Mouse (Mus musculus) naive thymus-derived CD4-positive, alpha-beta T cell, adult 2 months (primary cell): ENCODE data around the gene Rasa1.

Experiments used
- DNase-seq: peaks from one replicate; pipeline ENCODE4 v3.0.0-alpha.2; 2011; ENCODE audit warnings: low read depth

Rasa1 gene

DNA sequence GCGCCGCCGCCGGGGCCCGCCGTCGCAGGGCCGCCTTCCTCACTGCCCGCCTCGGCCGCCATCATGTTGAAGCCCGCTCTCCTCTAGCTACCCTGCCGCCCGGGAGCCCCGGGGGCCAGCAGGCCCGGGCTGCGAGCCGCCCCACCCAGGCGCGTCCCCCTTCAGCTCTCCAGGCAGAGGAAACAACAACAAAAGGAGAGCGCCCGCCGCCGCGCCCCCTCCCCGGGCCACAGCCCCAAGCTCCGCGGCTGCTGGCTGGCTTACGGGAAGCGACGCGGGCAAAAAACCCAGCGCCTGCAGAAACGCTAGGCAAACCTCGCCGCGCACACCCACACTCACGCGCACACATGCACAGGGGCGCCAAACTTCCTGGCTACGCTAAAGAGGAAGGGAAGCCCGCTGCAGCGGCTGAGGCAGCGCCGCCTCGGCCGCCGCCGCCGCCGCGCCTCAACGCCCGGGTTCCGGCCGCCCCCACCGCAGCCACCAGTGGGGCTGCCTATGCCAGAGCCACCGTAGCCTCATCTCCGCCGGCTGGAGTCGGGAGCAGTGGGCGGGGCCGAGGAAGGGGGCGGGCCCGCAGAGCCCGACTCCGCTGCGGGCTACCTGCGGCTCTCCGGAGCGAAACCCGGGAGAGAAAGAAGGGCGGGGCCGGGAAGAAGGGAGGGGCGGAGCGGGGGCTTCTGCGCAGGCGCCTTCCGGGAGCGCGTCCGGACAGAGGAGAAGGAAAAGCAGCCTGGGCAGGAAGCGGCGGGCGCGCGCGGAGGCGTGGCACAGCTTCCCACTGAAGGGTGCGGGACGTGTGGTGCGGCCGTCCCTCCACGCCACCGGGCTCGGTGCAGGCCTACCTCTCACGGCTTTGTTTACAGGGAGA lies at the start of gene Rasa1:
Rasa1 (minus strand) TSS at position 288 of the 871 bp plus-strand sequence.
- peak; percentile 94 for DNase-seq

DNA sequence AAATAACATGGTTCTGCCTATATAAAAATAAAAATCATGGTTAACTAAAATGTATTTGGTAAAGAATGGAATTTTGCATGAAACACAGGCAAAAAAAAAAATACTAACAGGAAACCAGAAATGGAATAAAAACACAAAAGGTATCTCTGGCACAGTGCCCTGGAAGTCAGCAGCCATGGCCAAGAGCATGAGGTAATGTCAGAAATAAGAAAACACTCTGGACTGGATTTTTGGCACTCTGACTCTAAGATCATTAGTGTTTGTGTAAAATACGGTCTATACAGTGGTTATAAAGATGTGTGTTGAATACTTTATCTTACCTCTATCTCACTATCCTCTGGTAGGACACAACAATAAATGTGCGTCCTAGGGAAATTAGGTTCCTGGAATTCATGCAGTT lies 22.6 kb upstream of the Rasa1 start:
- DNase-seq = no peak

- DNase-seq = no peak
Measured at GRCm38 (mm10) chr13:85310968-85311367, 22.0 kb upstream of the Rasa1 start.

DNA sequence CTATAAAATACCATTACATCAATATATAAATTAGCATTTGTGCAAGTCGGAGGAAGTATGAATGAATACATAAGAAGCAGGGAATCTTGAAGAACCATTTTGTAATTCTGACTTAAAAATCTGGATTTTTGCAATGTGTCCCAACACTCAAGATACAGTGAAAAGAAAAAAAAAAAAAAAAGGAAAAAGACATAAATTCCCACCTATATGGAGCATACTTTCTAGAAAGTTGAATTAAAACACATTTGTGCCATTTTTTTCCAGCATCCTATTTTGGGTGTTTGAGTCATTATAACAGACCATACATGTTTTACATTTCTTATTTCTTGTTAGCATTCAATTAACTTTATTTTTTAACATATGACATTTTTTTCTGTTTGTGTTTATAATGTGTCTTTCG lies 21.6 kb upstream of the Rasa1 start:
- no peak for DNase-seq

- DNase-seq = no peak
Measured at GRCm38 (mm10) chr13:85306039-85306438, 17.1 kb upstream of the Rasa1 start.

DNA sequence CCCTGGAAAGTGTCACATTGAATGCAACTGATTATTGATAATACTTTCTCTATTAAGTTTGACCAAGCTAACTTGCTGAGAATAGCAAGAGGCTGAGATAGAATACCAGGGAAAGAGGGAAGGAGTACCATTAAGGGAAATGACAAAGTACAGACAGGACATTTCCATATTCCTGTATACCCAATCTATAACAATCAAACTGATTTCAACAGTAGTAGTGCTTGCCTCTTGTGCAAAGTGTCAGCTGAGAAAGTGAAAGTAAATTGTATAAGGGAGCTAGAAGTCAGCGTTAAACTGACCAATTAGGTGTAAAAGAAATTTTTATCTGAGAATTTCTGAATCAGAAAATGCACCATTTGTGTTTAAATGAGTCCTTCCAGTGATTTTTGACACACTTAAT lies 1.7 kb upstream of the Rasa1 start:
- DNase-seq = peak; percentile 44

GRCm38 (mm10) chr13:85288574-85288842 lies 422 bp downstream of the Rasa1 start:
- no peak for DNase-seq

- DNase-seq = peak; percentile 54
Measured at GRCm38 (mm10) chr13:85287876-85288573, 905 bp downstream of the Rasa1 start.

- no peak for DNase-seq
Measured at GRCm38 (mm10) chr13:85282626-85283025, 6.3 kb downstream of the Rasa1 start.

- no peak for DNase-seq
Measured at GRCm38 (mm10) chr13:85278951-85279350, 10.0 kb downstream of the Rasa1 start.

- DNase-seq = no peak
Measured at GRCm38 (mm10) chr13:85274572-85274971, 14.4 kb downstream of the Rasa1 start.

- no peak for DNase-seq
Measured at GRCm38 (mm10) chr13:85273788-85274187, 15.1 kb downstream of the Rasa1 start.

DNA sequence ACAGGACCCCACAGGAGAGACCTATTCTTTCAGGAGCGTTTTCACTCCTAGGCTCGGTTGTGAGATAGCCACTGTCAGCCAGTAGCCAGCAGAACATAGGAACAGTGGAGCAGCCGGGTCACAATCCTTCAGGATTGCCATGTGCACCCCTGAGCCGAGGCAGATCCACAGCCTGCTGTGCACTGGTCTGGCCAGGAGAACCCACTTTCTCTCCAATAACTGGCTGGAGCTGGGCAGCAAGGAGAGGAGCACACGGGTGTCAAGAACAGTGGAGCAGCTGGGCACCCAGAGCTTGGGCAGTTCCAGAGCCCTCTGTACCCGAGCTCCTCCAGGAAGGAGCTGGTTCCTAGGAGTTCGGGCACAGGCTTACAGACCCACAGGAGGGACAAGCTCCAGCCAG lies 50.2 kb downstream of the Rasa1 start:
- DNase-seq = no peak

DNA sequence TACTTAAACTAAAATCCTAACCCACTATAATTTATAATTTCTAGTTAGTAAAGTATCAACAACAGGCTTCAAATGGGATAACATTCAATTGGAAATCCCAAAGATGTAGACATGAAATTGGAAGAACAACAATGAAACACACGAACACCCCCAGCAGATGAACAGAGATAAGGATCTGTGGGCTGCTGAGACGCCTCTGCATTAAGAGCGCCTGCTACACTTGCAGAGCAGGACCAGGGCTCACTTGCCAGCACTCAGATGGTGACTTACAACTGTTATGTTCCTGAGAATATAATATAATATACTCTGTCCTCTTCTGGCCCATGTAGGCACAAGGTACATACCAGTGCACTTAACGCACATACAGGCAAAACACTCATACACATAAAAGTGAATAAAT lies 70.3 kb downstream of the Rasa1 start:
- DNase-seq = no peak

DNA sequence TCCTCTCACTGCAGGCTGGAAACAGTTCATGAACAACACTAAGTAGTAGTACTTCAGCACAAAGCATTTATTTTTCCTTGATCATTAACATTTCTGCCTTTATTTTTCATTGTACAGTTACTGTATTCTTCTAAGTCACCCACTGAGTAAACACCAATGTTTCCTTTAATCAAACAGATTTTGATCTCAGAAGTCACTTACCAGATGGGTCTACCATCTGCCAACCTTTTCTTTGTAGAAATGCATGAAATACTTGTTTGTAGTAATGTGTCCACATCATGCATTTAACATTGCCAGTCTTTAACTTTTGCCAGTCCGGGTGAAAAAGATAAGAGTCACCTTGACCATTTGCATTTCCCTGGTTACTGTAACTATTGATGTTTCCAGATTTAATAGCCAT lies 78.6 kb downstream of the Rasa1 start:
- DNase-seq = no peak

DNA sequence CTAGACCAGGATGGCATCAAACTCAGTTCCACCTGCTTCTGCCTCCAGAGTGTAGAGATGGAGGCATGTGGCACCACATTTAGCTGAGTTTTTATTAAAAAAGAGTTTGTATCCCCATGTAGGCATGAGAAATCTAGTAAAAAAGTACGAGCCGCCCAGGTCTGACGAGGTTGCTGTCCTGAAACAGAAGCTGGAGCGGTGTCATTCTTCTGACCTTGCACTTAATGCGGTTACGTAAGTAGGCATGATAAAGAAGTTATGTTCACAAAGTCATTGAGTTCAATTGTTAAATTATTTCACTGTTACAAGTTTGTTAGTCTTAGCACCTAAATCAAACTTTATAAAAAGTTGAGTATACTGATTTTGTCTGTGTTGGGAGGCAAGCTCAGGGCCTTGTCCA lies 80.3 kb downstream of the Rasa1 start:
- DNase-seq = no peak

DNA sequence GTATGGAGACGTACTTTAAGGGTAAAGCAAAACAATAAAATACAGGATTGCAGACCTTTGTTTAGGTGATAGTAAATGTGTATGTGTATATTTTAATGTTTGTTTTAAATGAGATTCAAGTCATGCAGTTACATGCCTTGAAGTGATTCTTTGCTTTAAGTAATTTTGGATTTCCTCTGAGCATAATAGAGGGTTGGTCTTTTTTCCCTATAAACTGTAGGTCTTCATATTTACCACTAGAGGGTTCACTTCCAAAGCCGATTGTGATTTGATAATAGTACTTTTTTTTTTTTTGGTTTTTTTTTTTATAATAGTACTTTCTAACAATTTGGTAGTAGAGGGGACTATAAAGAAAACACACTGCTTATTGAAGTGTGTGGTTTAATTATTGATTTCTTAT lies 81.4 kb downstream of the Rasa1 start:
- DNase-seq = peak; percentile 49

DNA sequence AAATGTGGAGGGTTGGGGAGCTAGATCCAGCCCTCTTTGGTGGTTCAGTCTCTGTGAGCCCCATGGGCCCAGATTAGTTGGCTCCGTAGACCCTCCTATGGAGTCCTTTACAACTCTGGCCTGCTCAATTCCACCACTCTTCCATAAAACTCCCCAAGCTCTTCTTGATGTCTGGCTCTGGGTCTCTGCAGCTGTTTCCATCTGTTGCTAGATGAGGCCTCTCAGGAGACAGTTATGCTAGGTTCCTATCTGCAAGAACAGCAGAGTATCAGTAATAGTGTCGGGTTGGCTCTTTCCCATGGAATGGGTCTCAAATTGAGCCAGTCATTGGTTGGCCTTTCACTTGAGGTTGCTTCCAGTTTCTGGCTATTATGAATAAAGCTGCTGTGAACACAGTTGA lies 97.7 kb downstream of the Rasa1 start:
- no peak for DNase-seq

GRCm38 (mm10) chr13:85189644-85190121 lies 99.2 kb downstream of the Rasa1 start:
- DNase-seq = peak; percentile 54

- peak; percentile 86 for DNase-seq
Measured at GRCm38 (mm10) chr13:85188903-85189643, 99.9 kb downstream of the Rasa1 start, which contains the start of gene Ccnh. Gene Ccnh (plus strand): TSS chr13:85189408.
